Mouse (Mus musculus) MEL (cell line): ENCODE results near the gene Sel1l. TPM values are rescaled to one million over a fixed set of nuclear protein-coding genes. Genes with fewer than 3 reads are reported as not detected.

Experiments used
- DNase-seq: peaks from one replicate; pipeline ENCODE4 v3.0.0; 2011; ENCODE audit warnings: low read depth, low spot score
- H3K27ac ChIP-seq: 2 replicates; pipeline ENCODE4 v1.5.1; 2012; ENCODE audit warnings: low read depth, mild to moderate bottlenecking, control low read depth, low read length, moderate library complexity; ENCODE audit not compliant: control insufficient read depth
- H3K27me3 ChIP-seq, 2 experiments: fragments of 150-350 bp in 1 of 2; sonication (generic) in 1 of 2; 2 replicates each; pipeline ENCODE4 v1.6.1; 2012; ENCODE audit warnings: low read length in 2 of 2, mild to moderate bottlenecking in 2 of 2, improper control_type of control experiment in 1 of 2, moderate library complexity in 1 of 2; ENCODE audit not compliant: insufficient read depth in 2 of 2, control insufficient read depth in 1 of 2
- H3K36me3 ChIP-seq, 2 experiments: 2 replicates each; pipeline ENCODE4 v1.6.1; 2012 to 2014; ENCODE audit warnings: low read length in 2 of 2, improper control_type of control experiment in 1 of 2, inconsistent platforms in 1 of 2, mild to moderate bottlenecking in 1 of 2; ENCODE audit not compliant: insufficient read depth in 2 of 2, control insufficient read depth in 1 of 2
- H3K4me1 ChIP-seq, 2 experiments: fragments of 150-350 bp in 1 of 2; sonication (generic) in 1 of 2; 2 replicates each; pipeline ENCODE4 v1.6.1; 2012; ENCODE audit warnings: low read length in 2 of 2, improper control_type of control experiment in 1 of 2, mild to moderate bottlenecking in 1 of 2; ENCODE audit not compliant: insufficient read depth in 2 of 2, control insufficient read depth in 1 of 2
- H3K4me3 ChIP-seq, 2 experiments: fragments of 150-350 bp in 1 of 2; sonication (generic) in 1 of 2; 2 replicates each; pipeline ENCODE4 v1.5.1; 2012; ENCODE audit warnings: low read depth in 2 of 2, low read length in 2 of 2, mild to moderate bottlenecking in 2 of 2, moderate library complexity in 2 of 2, control low read depth in 1 of 2, improper control_type of control experiment in 1 of 2; ENCODE audit not compliant: control insufficient read depth in 1 of 2, insufficient read depth in 1 of 2
- H3K79me2 ChIP-seq: 2 replicates; pipeline ENCODE4 v1.6.1; 2012; ENCODE audit warnings: mild to moderate bottlenecking, low read length, moderate library complexity; ENCODE audit not compliant: control insufficient read depth, poor library complexity, insufficient read depth
- H3K9ac ChIP-seq: 2 replicates; pipeline ENCODE4 v1.6.1; 2012; ENCODE audit warnings: low read depth, mild to moderate bottlenecking, control low read depth, low read length, moderate library complexity; ENCODE audit not compliant: control insufficient read depth, poor library complexity, severe bottlenecking
- H3K9me3 ChIP-seq: fragments of 150-350 bp; sonication (generic); replicated peaks from 2 replicates; pipeline ENCODE4 v1.6.1; 2012; ENCODE audit warnings: mild to moderate bottlenecking, low read length, improper control_type of control experiment, moderate library complexity; ENCODE audit not compliant: insufficient read depth
- BHLHE40 ChIP-seq: IDR thresholded peaks from 2 replicates; pipeline ENCODE4 v1.6.1; 2012; ENCODE audit warnings: low read depth, mild to moderate bottlenecking, inconsistent platforms, low read length, improper control_type of control experiment, borderline replicate concordance
- CHD1 ChIP-seq: IDR thresholded peaks from 2 replicates; pipeline ENCODE4 v1.6.1; 2012; ENCODE audit warnings: low read depth, mild to moderate bottlenecking, inconsistent platforms, low read length, improper control_type of control experiment
- CTCF ChIP-seq, 3 experiments: IDR thresholded peaks in 2 of 3; conservative IDR thresholded peaks in 1 of 3; 2 replicates each; pipeline ENCODE4 v1.5.1; 2011 to 2012; ENCODE audit warnings: low read length in 3 of 3, low read depth in 2 of 3, mild to moderate bottlenecking in 2 of 3, improper control_type of control experiment in 1 of 3, inconsistent platforms in 1 of 3, mixed read lengths in 1 of 3, moderate library complexity in 1 of 3; ENCODE audit not compliant: control insufficient read depth in 1 of 3, insufficient read depth in 1 of 3, poor library complexity in 1 of 3, severe bottlenecking in 1 of 3
- E2F4 ChIP-seq: IDR thresholded peaks from 2 replicates; pipeline ENCODE4 v1.6.1; 2011; ENCODE audit warnings: low read depth, low read length, improper control_type of control experiment, borderline replicate concordance
- ELF1 ChIP-seq: IDR thresholded peaks from 2 replicates; pipeline ENCODE4 v1.6.1; 2014; ENCODE audit warnings: low read depth, mild to moderate bottlenecking, inconsistent platforms, low read length, improper control_type of control experiment, moderate library complexity
- EP300 ChIP-seq, 2 experiments: IDR thresholded peaks; 2 replicates each; pipeline ENCODE4 v1.6.1; 2011; ENCODE audit warnings: improper control_type of control experiment in 2 of 2, low read length in 2 of 2, low read depth in 1 of 2, mild to moderate bottlenecking in 1 of 2
- KAT2A ChIP-seq: conservative IDR thresholded peaks from 2 replicates; pipeline ENCODE4 v1.6.1; 2012; ENCODE audit warnings: low read depth, low read length, improper control_type of control experiment, inconsistent platforms
- MEF2A ChIP-seq: IDR thresholded peaks from 2 replicates; pipeline ENCODE4 v1.6.1; 2014; ENCODE audit warnings: low read depth, mild to moderate bottlenecking, inconsistent platforms, low read length, improper control_type of control experiment; ENCODE audit not compliant: poor library complexity, insufficient replicate concordance, severe bottlenecking; ENCODE audit errors: extremely low read depth
- MYB ChIP-seq: IDR thresholded peaks from 2 replicates; pipeline ENCODE4 v1.6.1; 2011; ENCODE audit warnings: mild to moderate bottlenecking, low read depth, low read length, improper control_type of control experiment
- MYC ChIP-seq: IDR thresholded peaks from 2 replicates; pipeline ENCODE4 v1.6.1; 2011; ENCODE audit warnings: low read depth, mild to moderate bottlenecking, low read length, improper control_type of control experiment, moderate library complexity
- NELFE ChIP-seq: IDR thresholded peaks from 2 replicates; pipeline ENCODE4 v1.6.1; 2011; ENCODE audit warnings: low read depth, low read length, improper control_type of control experiment
- NRF1 ChIP-seq: IDR thresholded peaks from 2 replicates; pipeline ENCODE4 v1.6.1; 2014; ENCODE audit warnings: low read depth, mild to moderate bottlenecking, inconsistent platforms, low read length, improper control_type of control experiment, moderate library complexity; ENCODE audit not compliant: poor library complexity, insufficient read depth, severe bottlenecking
- POLR2A ChIP-seq, 2 experiments: IDR thresholded peaks; 2 replicates each; pipeline ENCODE4 v1.6.1; 2011 to 2012; ENCODE audit warnings: low read length in 2 of 2, mild to moderate bottlenecking in 2 of 2, control low read depth in 1 of 2, improper control_type of control experiment in 1 of 2, low read depth in 1 of 2, moderate library complexity in 1 of 2; ENCODE audit not compliant: control insufficient read depth in 1 of 2, insufficient read depth in 1 of 2, poor library complexity in 1 of 2
- POLR2AphosphoS2 ChIP-seq: IDR thresholded peaks from 2 replicates; pipeline ENCODE4 v1.6.1; 2011; ENCODE audit warnings: low read length, improper control_type of control experiment
- RAD21 ChIP-seq: IDR thresholded peaks from 2 replicates; pipeline ENCODE4 v1.6.1; 2011; ENCODE audit warnings: mild to moderate bottlenecking, low read depth, low read length, improper control_type of control experiment
- RCOR1 ChIP-seq: IDR thresholded peaks from 2 replicates; pipeline ENCODE4 v1.6.1; 2012; ENCODE audit warnings: low read depth, mild to moderate bottlenecking, inconsistent platforms, low read length, improper control_type of control experiment
- SMC3 ChIP-seq: IDR thresholded peaks from 2 replicates; pipeline ENCODE4 v1.6.1; 2011; ENCODE audit warnings: low read depth, low read length, improper control_type of control experiment
- TCF12 ChIP-seq: IDR thresholded peaks from 2 replicates; pipeline ENCODE4 v1.6.1; 2014; ENCODE audit warnings: low read depth, mild to moderate bottlenecking, inconsistent platforms, low read length, improper control_type of control experiment, moderate library complexity
- UBTF ChIP-seq: IDR thresholded peaks from 2 replicates; pipeline ENCODE4 v1.6.1; 2012; ENCODE audit warnings: low read depth, mild to moderate bottlenecking, inconsistent platforms, low read length, improper control_type of control experiment, moderate library complexity, borderline replicate concordance; ENCODE audit not compliant: insufficient read depth
- USF1 ChIP-seq: IDR thresholded peaks from 2 replicates; pipeline ENCODE4 v1.6.1; 2014; ENCODE audit warnings: low read depth, mild to moderate bottlenecking, inconsistent platforms, low read length, improper control_type of control experiment, moderate library complexity
- USF2 ChIP-seq, 2 experiments: IDR thresholded peaks; 2 replicates each; pipeline ENCODE4 v1.6.1; 2011 to 2012; ENCODE audit warnings: improper control_type of control experiment in 2 of 2, low read length in 2 of 2, borderline replicate concordance in 1 of 2, inconsistent platforms in 1 of 2, low read depth in 1 of 2, mild to moderate bottlenecking in 1 of 2; ENCODE audit not compliant: insufficient read depth in 1 of 2
- ZC3H11A ChIP-seq: IDR thresholded peaks from 2 replicates; pipeline ENCODE4 v1.6.1; 2012; ENCODE audit warnings: low read depth, mild to moderate bottlenecking, inconsistent platforms, low read length, improper control_type of control experiment
- ZKSCAN1 ChIP-seq: IDR thresholded peaks from 2 replicates; pipeline ENCODE4 v1.6.1; 2012; ENCODE audit warnings: low read depth, mild to moderate bottlenecking, inconsistent platforms, low read length, improper control_type of control experiment, moderate library complexity
- ZMIZ1 ChIP-seq: IDR thresholded peaks from 2 replicates; pipeline ENCODE4 v1.6.1; 2012; ENCODE audit warnings: low read depth, mild to moderate bottlenecking, inconsistent platforms, low read length, improper control_type of control experiment, moderate library complexity
- ZNF384 ChIP-seq: IDR thresholded peaks from 2 replicates; pipeline ENCODE4 v1.6.1; 2012; ENCODE audit warnings: low read depth, mild to moderate bottlenecking, inconsistent platforms, low read length, improper control_type of control experiment
- polyA plus RNA-seq, 2 experiments: library from polyadenylated mRNA; stranded (reverse) in 1 of 2; unstranded in 1 of 2; fragments of >175 nt in 1 of 2; fragments of >200 nt in 1 of 2; gene quantifications; 2 replicates each; pipeline versions ENCODE4 v1.2.1 to v1.2.4; 2012; ENCODE audit warnings: low replicate concordance in 2 of 2, low read depth in 1 of 2; ENCODE audit not compliant: insufficient read length in 2 of 2, insufficient read depth in 1 of 2, missing spikeins in 1 of 2
- total RNA-seq: library from RNA; depleted of rRNA; stranded (reverse); fragments of 300-350 nt; gene quantifications from 2 replicates; pipeline ENCODE4 v1.2.3, GENCODE M21; 2012

Gene Sel1l
- total and polyA plus RNA-seq, 3 experiments, result 32.0 to 299 (median 35.6) TPM

- Histone ChIP-seq H3K36me3 (no peaks in the 10 kb centered on the region), H3K4me3 (no peak overlapping the region), H3K9ac (no peak overlapping the region), H3K27me3 (no peaks in the 10 kb centered on the region), H3K4me1 (peaks cover 0 to 4% of the 10 kb centered on the region in 2 experiments; a peak in 2 of 4 replicates), H3K27ac (no peak overlapping the region), H3K79me2 (no peaks in the 10 kb centered on the region), H3K9me3 (no peaks in the 10 kb centered on the region)
- TF ChIP-seq USF2 (IDR thresholded peaks at IDR 0.05; ENCODE audit: borderline replicate concordance in 1 of 2, insufficient read depth in 1 of 2, low read depth in 1 of 2, low read length in 2 of 2) (no peak), NRF1 (no peak), POLR2A (IDR thresholded peaks at IDR 0.05; ENCODE audit: control insufficient read depth in 1 of 2, insufficient read depth in 1 of 2, low read depth in 1 of 2, low read length in 2 of 2, poor library complexity in 1 of 2) (no peak), RCOR1 (no peak), ELF1 (no peak), ZKSCAN1 (no peak), MYB (no peak), MYC (no peak), ZNF384 (no peak), CHD1 (no peak), KAT2A (no peak), ZMIZ1 (no peak), MEF2A (no peak), BHLHE40 (no peak), USF1 (no peak), E2F4 (no peak), SMC3 (no peak), TCF12 (no peak), UBTF (no peak), POLR2AphosphoS2 (no peak)
- DNase-seq, result peak; percentile 13
Observed at GRCm38 (mm10) chr12:91791822-91792221, 57.1 kb downstream of the Sel1l start.

DNA sequence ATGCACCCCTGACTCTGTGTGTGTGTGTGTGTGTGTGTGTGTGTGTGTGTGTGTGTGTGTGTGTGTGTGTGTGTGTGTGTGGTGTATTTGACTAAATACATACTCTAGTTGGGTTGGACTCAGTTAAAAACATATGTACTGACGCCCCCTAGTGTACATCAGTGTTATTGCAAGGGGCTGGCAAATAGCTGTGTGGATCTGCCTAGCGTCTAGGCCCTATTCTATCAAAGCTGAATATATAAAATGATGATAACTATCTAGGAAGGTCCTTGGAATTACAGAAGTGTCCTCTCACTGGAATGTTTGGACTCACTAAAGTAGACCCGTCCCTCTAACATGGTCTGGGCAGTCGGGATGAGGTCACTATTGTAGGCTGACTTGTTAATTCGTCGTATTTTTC is 59.2 kb downstream of the Sel1l start:
- Histone ChIP-seq H3K27me3 (no peaks in the 10 kb centered on the region), H3K36me3 (no peaks in the 10 kb centered on the region), H3K9me3 (no peaks in the 10 kb centered on the region), H3K79me2 (no peaks in the 10 kb centered on the region), H3K9ac (no peak overlapping the region), H3K27ac (no peak overlapping the region), H3K4me1 (peaks cover 0 to 4% of the 10 kb centered on the region in 2 experiments; a peak in 1 of 4 replicates), H3K4me3 (no peak overlapping the region)
- TF ChIP-seq CTCF (IDR thresholded peaks at IDR 0.05 in 2 of 3, conservative IDR thresholded peaks at IDR 0.05 in 1 of 3; ENCODE audit: control insufficient read depth in 1 of 3, insufficient read depth in 1 of 3, low read depth in 2 of 3, low read length in 3 of 3, poor library complexity in 1 of 3, severe bottlenecking in 1 of 3) (peak; percentile 50 to 78 (median 68)), RAD21 (peak; percentile 75), EP300 (IDR thresholded peaks at IDR 0.05; ENCODE audit: low read depth in 1 of 2, low read length in 2 of 2) (no peak), NELFE (no peak), ZC3H11A (peak; percentile 65), SMC3 (peak; percentile 73)
- peak; percentile 61 for DNase-seq
